Mouse (Mus musculus): Measurements from ENCODE around the gene Zbtb9. TPM values are rescaled to one million over a fixed set of nuclear protein-coding genes. Genes with fewer than 3 reads are reported as not detected.
"Not testable (repeated sequence)": the region's sequence is repeated elsewhere in the genome, so short reads cannot be mapped to it uniquely, and the experiment has no call there.

The Zbtb9 gene
- total and polyA plus RNA-seq, 2 experiments from 2014 or later = 6.6 to 21.4 TPM

DNA sequence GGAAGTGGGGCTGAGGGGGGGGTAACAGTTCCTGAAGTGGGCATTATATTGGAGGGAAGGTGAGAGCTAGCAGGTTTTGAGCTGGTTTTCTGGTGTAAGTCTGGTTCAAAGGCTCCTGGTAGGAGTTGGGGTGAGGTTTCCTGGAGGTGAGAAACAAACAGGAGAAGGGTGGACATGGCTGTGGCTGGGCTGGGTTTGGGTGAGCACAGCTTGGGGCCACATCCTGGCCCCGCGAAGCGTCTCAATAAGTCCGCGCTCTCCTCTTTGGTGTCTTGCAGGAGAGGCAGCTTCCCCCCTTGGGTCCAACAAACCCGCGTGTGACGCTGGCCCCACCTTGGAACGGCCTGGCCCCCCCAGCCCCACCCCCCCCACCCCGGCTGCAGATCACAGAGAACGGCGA is 2.7 kb upstream of the Zbtb9 start:
- Histone ChIP-seq H3K4me3 (ENCODE audit: low read length) (no peak overlapping the region), H3K36me3 (ENCODE audit: insufficient read depth, low read length) (peaks cover 36% of the 10 kb centered on the region), H3K9me3 (ENCODE audit: low read length) (no peaks in the 10 kb centered on the region), H3K4me2 (ENCODE audit: low read depth, low read length) (no peak overlapping the region), H3K27ac (no peak overlapping the region), H3K27me3 (ENCODE audit: insufficient read depth, low read length) (no peaks in the 10 kb centered on the region), H3K9ac (replicated peaks; ENCODE audit: low read length) (no peak overlapping the region), H3K4me1 (ENCODE audit: insufficient read depth, low read length) (peaks cover 8% of the 10 kb centered on the region)
- WGBS = 77% methylated on average over 12 of the region's 12 CpGs
- DNase-seq (ENCODE audit: low spot score) (no peak), ATAC-seq (no peak)
- TF ChIP-seq CTCF (IDR thresholded peaks at IDR 0.05; ENCODE audit: low read depth) = no peak

DNA sequence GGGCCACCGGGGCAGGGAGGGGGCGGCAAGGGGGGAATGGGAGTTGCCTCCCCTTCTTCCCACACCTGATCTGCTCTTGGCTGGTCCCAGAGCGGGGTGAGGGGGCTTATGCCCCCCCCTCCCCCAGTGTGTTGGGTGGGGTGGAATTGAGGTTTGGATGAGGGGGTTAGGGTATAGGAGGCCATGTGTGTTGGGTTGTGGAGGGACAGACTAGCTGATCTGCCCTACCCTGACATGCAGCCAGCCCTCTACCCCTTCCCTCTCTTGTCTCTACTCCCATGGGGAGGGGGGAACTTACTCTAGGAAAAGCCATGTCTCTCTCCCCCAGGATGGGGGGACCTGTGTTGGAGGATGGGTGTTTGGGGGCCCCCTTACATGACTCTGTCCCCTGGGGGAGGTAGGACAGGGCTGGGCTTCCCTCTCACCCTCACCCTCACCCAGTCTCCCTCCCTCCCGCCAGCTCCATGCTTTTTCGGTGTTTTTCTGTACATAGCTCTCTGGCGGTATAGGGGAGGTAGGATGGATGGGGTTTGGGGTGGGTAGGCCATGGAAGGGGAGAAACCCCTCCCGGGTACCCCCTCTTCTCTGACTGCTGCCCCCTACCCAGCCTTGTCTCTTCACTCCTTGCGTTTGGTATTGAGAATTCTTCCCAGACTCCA is 1.6 kb upstream of the Zbtb9 start:
- WGBS = 59% methylated on average over 7 of the region's 8 CpGs
- peaks cover 35% of the 10 kb centered on the region for H3K36me3 ChIP-seq (ENCODE audit: insufficient read depth, low read length)
- H3K4me2 ChIP-seq (ENCODE audit: low read depth, low read length) = no peak overlapping the region
- no peaks in the 10 kb centered on the region for H3K27me3 ChIP-seq (ENCODE audit: insufficient read depth, low read length)
- 0 out of 2 replicates have a peak, but pooled peaks have one; percentile 2 for TF ChIP-seq CTCF (IDR thresholded peaks at IDR 0.05; ENCODE audit: low read depth)
- no peak for ATAC-seq
- H3K9ac ChIP-seq (replicated peaks; ENCODE audit: low read length) = no peak overlapping the region
- H3K4me1 ChIP-seq (ENCODE audit: insufficient read depth, low read length) = peaks cover 8% of the 10 kb centered on the region
- H3K27ac ChIP-seq = no peak overlapping the region
- no peaks in the 10 kb centered on the region for H3K9me3 ChIP-seq (ENCODE audit: low read length)
- no peak overlapping the region for H3K4me3 ChIP-seq (ENCODE audit: low read length)
- DNase-seq (ENCODE audit: low spot score) = no peak

DNA sequence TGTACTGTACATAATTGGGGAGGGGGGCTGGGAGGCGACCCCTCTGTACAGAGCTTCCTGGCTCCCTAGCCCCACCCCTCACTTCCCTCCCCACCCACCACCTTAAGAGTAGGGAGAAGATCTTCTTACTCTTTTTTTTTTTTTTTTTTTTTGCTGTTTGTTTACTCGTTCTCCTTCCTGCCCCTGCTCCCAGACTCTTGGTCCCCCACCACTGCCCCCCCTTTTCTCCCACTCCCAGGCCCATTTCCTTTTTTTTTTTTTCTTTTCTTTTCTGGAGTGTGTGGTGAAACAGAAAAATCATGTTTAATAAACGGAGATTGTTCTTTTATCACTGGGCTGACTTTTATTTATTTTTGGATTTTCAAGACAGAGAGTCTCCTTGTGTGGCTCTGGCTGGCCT is 860 bp upstream of the Zbtb9 start:
- Histone ChIP-seq H3K27ac (peak overlapping the region; percentile 80), H3K27me3 (ENCODE audit: insufficient read depth, low read length) (no peaks in the 10 kb centered on the region), H3K9me3 (ENCODE audit: low read length) (no peaks in the 10 kb centered on the region), H3K9ac (replicated peaks; ENCODE audit: low read length) (peak overlapping the region; percentile 75), H3K36me3 (ENCODE audit: insufficient read depth, low read length) (peaks cover 32% of the 10 kb centered on the region), H3K4me3 (ENCODE audit: low read length) (peak overlapping the region; percentile 81), H3K4me1 (ENCODE audit: insufficient read depth, low read length) (peaks cover 8% of the 10 kb centered on the region), H3K4me2 (ENCODE audit: low read depth, low read length) (peak overlapping the region; percentile 95)
- ATAC-seq (no peak), DNase-seq (ENCODE audit: low spot score) (no peak)
- 9% methylated on average over 3 of the region's 3 CpGs for WGBS
- no peak for TF ChIP-seq CTCF (IDR thresholded peaks at IDR 0.05; ENCODE audit: low read depth)

GRCm38 (mm10) chr17:26974547-26974946 is 1.6 kb downstream of the Zbtb9 start:
- no peaks in the 10 kb centered on the region for H3K9me3 ChIP-seq (ENCODE audit: low read length)
- H3K4me2 ChIP-seq (ENCODE audit: low read depth, low read length) = 0 out of 2 replicates have a peak overlapping the region, but pooled peaks have one; percentile 95
- WGBS = 92% methylated on average over 15 of the region's 15 CpGs
- no peak for DNase-seq (ENCODE audit: low spot score)
- no peak overlapping the region for H3K27ac ChIP-seq
- H3K4me3 ChIP-seq (ENCODE audit: low read length) = no peak overlapping the region
- no peaks in the 10 kb centered on the region for H3K27me3 ChIP-seq (ENCODE audit: insufficient read depth, low read length)
- peaks cover 8% of the 10 kb centered on the region for H3K4me1 ChIP-seq (ENCODE audit: insufficient read depth, low read length)
- no peak for TF ChIP-seq CTCF (IDR thresholded peaks at IDR 0.05; ENCODE audit: low read depth)
- no peak overlapping the region for H3K9ac ChIP-seq (replicated peaks; ENCODE audit: low read length)
- no peak for ATAC-seq
- H3K36me3 ChIP-seq (ENCODE audit: insufficient read depth, low read length) = peaks cover 22% of the 10 kb centered on the region

GRCm38 (mm10) chr17:26975415-26975814 is 2.4 kb downstream of the Zbtb9 start:
- no peak overlapping the region for H3K27ac ChIP-seq
- H3K9ac ChIP-seq (replicated peaks; ENCODE audit: low read length) = no peak overlapping the region
- no peak for ATAC-seq
- peaks cover 22% of the 10 kb centered on the region for H3K36me3 ChIP-seq (ENCODE audit: insufficient read depth, low read length)
- no peak for DNase-seq (ENCODE audit: low spot score)
- H3K4me2 ChIP-seq (ENCODE audit: low read depth, low read length) = no peak overlapping the region
- H3K9me3 ChIP-seq (ENCODE audit: low read length) = no peaks in the 10 kb centered on the region
- H3K27me3 ChIP-seq (ENCODE audit: insufficient read depth, low read length) = no peaks in the 10 kb centered on the region
- no peak overlapping the region for H3K4me3 ChIP-seq (ENCODE audit: low read length)
- peaks cover 8% of the 10 kb centered on the region for H3K4me1 ChIP-seq (ENCODE audit: insufficient read depth, low read length)
- TF ChIP-seq CTCF (IDR thresholded peaks at IDR 0.05; ENCODE audit: low read depth) = peak; percentile 39; the same call in 1 of the 2 replicates

- H3K9me3 ChIP-seq (ENCODE audit: low read length); H3K4me3 ChIP-seq (ENCODE audit: low read length); H3K9ac ChIP-seq (replicated peaks; ENCODE audit: low read length); H3K4me1 ChIP-seq (ENCODE audit: insufficient read depth, low read length); DNase-seq (ENCODE audit: low spot score); H3K27me3 ChIP-seq (ENCODE audit: insufficient read depth, low read length); ATAC-seq; H3K27ac ChIP-seq; H3K4me2 ChIP-seq (ENCODE audit: low read depth, low read length): not testable (repeated sequence)
- WGBS = 90% methylated on average over 6 of the region's 6 CpGs
- H3K36me3 ChIP-seq (ENCODE audit: insufficient read depth, low read length) = peaks cover 18% of the 10 kb centered on the region
Observed at GRCm38 (mm10) chr17:26977354-26977753, 4.4 kb downstream of the Zbtb9 start.

- no peaks in the 10 kb centered on the region for H3K27me3 ChIP-seq (ENCODE audit: insufficient read depth, low read length)
- WGBS = 82% methylated on average over 2 of the region's 2 CpGs
- no peak overlapping the region for H3K9ac ChIP-seq (replicated peaks; ENCODE audit: low read length)
- H3K36me3 ChIP-seq (ENCODE audit: insufficient read depth, low read length) = peaks cover 18% of the 10 kb centered on the region
- no peak overlapping the region for H3K4me3 ChIP-seq (ENCODE audit: low read length)
- H3K4me1 ChIP-seq (ENCODE audit: insufficient read depth, low read length) = no peaks in the 10 kb centered on the region; the same call in 1 of the 2 replicates
- TF ChIP-seq CTCF (IDR thresholded peaks at IDR 0.05; ENCODE audit: low read depth) = no peak
- ATAC-seq (no peak), DNase-seq (ENCODE audit: low spot score) (no peak)
- no peak overlapping the region for H3K4me2 ChIP-seq (ENCODE audit: low read depth, low read length)
- H3K27ac ChIP-seq = no peak overlapping the region
- no peaks in the 10 kb centered on the region for H3K9me3 ChIP-seq (ENCODE audit: low read length)
Observed at GRCm38 (mm10) chr17:26979426-26979825, 6.5 kb downstream of the Zbtb9 start.
